Mouse (Mus musculus): ENCODE results near the gene Fbf1. TPM values are rescaled to one million over a fixed set of nuclear protein-coding genes. Genes with fewer than 3 reads are reported as not detected.
A peak's percentile ranks its signal among the peaks of the same experiment; 100 is the strongest.

Fbf1 gene
- total and polyA plus RNA-seq, 2 experiments from 2014 or later: 35.3 to 68.1 TPM

DNA sequence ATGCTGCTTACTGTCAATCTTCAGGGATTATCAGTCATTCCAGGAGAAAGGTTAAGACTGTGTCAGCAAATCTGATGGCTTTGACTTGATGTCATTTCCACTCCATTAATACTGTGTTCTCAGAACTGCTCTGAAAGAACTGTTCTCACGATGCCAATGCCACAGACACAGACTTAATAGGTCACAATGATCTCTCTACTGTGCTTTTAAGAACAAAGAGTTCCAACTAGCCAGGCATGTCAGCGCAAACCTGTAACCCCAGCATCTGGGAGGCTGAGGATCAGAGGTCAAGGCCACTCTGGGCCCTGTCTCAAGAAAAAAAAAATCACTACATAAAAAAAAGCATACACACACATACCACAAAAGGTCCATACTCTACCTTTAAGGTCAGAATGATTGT, 4.0 kb upstream of the Fbf1 start:
- no peak overlapping the region for H3K4me2 ChIP-seq (ENCODE audit: low read depth, low read length)
- H3K9ac ChIP-seq (replicated peaks; ENCODE audit: low read length): no peak overlapping the region
- H3K27me3 ChIP-seq (ENCODE audit: insufficient read depth, low read length): no peaks in the 10 kb centered on the region
- H3K4me3 ChIP-seq (ENCODE audit: low read length): no peak overlapping the region
- no peak for TF ChIP-seq CTCF (IDR thresholded peaks at IDR 0.05; ENCODE audit: low read depth)
- peaks cover 43% of the 10 kb centered on the region for H3K36me3 ChIP-seq (ENCODE audit: insufficient read depth, low read length)
- ATAC-seq (no peak), DNase-seq (ENCODE audit: low spot score) (no peak)
- H3K27ac ChIP-seq: no peak overlapping the region
- H3K9me3 ChIP-seq (ENCODE audit: low read length): no peaks in the 10 kb centered on the region
- WGBS: 70% methylated on average over 2 of the region's 2 CpGs
- H3K4me1 ChIP-seq (ENCODE audit: insufficient read depth, low read length): peaks cover 5% of the 10 kb centered on the region

DNA sequence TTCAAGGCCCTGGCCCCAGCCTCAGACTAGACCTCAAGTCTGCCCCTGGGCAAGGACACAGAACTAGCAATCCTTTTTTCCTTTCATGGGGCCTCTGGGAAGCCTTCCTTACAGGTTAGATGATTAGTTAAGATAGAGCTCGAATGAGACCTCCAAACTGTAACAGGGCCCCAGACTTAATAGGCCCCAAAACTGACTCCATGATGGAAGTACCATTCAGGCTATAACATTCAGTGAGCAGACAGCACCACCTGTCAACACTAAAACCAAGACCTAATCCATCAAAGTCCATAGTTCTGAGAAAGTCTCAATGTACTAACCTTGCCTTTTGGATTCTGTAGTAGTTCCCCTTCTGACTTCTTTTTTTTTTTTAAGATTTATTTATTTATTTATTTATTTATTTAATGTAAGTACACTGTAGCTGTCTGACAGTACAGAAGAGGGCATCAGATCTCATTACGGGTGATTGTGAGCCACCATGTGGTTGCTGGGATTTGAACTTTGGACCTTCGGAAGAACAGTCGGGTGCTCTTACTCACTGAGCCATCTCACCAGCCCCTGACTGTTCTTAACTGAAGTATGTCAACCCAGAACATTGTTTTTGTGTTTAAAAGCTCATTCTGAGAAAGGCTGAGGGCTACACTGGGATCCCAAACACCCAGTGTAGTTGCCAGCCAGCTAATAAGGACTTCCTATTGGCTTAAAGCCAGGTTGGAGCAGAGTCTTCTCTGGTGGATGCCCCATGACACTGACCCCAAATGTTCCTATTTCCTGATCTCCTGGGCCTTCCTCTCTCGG, 2.2 kb upstream of the Fbf1 start:
- ATAC-seq (no peak), DNase-seq (ENCODE audit: low spot score) (no peak)
- Histone ChIP-seq H3K4me2 (ENCODE audit: low read depth, low read length) (no peak overlapping the region), H3K27me3 (ENCODE audit: insufficient read depth, low read length) (no peaks in the 10 kb centered on the region), H3K4me1 (ENCODE audit: insufficient read depth, low read length) (peaks cover 6% of the 10 kb centered on the region), H3K27ac (no peak overlapping the region), H3K9ac (replicated peaks; ENCODE audit: low read length) (no peak overlapping the region), H3K4me3 (ENCODE audit: low read length) (no peak overlapping the region), H3K36me3 (ENCODE audit: insufficient read depth, low read length) (peaks cover 37% of the 10 kb centered on the region), H3K9me3 (ENCODE audit: low read length) (no peaks in the 10 kb centered on the region)
- WGBS: 87% methylated on average over 5 of the region's 5 CpGs
- TF ChIP-seq CTCF (IDR thresholded peaks at IDR 0.05; ENCODE audit: low read depth): no peak

DNA sequence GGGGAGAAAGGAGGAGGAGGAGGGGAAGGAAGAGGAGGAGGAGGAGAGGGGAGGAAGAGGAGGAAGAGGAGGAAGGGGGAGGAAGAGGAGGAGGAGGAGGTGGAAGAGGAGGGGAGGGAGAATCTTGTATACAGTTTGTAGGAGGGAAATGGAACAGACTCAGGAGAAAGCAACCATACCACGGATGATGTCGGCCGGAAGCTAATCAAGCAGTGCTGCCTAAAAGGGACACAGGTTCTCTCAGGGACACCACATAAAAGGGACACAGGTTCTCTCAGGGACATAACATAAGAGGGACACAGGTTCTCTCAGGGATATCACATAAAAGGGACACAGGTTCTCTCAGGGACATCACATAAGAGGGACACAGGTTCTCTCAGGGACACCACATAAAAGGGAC, 1.2 kb upstream of the Fbf1 start:
- WGBS: 84% methylated on average over 3 of the region's 3 CpGs
- Histone ChIP-seq H3K27me3 (ENCODE audit: insufficient read depth, low read length) (no peaks in the 10 kb centered on the region), H3K27ac (no peak overlapping the region), H3K4me1 (ENCODE audit: insufficient read depth, low read length) (peaks cover 6% of the 10 kb centered on the region), H3K4me3 (ENCODE audit: low read length) (no peak overlapping the region), H3K36me3 (ENCODE audit: insufficient read depth, low read length) (peaks cover 28% of the 10 kb centered on the region), H3K4me2 (ENCODE audit: low read depth, low read length) (no peak overlapping the region), H3K9ac (replicated peaks; ENCODE audit: low read length) (no peak overlapping the region), H3K9me3 (ENCODE audit: low read length) (no peaks in the 10 kb centered on the region)
- DNase-seq (ENCODE audit: low spot score) (no peak), ATAC-seq (no peak)
- TF ChIP-seq CTCF (IDR thresholded peaks at IDR 0.05; ENCODE audit: low read depth): no peak

DNA sequence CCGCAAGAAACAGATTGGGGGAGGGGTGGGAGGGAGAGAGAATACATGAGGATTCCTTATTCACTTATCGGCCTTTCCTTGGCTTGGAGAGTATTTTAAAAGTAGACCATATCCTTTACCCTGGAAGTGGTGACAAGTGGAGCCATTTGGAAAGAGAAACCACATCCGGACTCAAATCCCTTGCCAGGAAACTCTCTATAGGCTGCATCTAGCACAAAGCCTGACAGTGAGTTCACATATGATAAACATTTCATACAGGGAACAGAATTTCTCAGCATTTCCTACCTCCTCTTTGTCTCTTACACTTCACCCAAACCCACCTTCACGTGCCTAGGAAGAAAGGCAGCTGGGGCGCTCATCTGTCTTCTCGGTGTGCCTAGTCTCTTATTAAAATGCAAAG, 734 bp downstream of the Fbf1 start:
- WGBS: under 1% methylated on average over 6 of the region's 6 CpGs
- DNase-seq (ENCODE audit: low spot score): peak; percentile 45
- peak overlapping the region; percentile 57 for H3K4me3 ChIP-seq (ENCODE audit: low read length)
- H3K4me1 ChIP-seq (ENCODE audit: insufficient read depth, low read length): peaks cover 6% of the 10 kb centered on the region
- H3K4me2 ChIP-seq (ENCODE audit: low read depth, low read length): peak overlapping the region; percentile 82
- peak overlapping the region; percentile 89 for H3K27ac ChIP-seq
- peak overlapping the region; percentile 67 for H3K9ac ChIP-seq (replicated peaks; ENCODE audit: low read length)
- H3K9me3 ChIP-seq (ENCODE audit: low read length): no peaks in the 10 kb centered on the region
- no peaks in the 10 kb centered on the region for H3K27me3 ChIP-seq (ENCODE audit: insufficient read depth, low read length)
- peaks cover 9% of the 10 kb centered on the region; the same call in 1 of the 2 replicates for H3K36me3 ChIP-seq (ENCODE audit: insufficient read depth, low read length)
- TF ChIP-seq CTCF (IDR thresholded peaks at IDR 0.05; ENCODE audit: low read depth): no peak
- no peak for ATAC-seq

DNA sequence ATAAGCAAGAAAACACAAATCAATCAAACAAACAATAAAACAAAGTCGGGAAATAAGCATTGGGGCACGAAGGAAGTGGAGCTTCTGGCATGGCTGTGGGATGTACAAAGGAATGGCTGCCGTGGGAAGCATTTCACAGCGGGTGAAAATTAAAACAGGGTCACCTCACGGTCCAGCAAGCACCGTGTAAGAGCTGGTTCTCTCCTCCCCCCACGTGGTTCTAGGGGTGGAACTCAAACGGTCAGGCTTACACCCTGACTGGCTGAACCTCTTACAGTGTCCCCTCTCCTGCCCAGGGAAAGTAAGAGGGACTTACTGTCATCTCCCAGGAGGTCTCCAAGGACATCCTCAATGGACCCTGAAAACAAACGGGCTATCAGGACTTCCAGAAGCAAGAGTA, 5.0 kb downstream of the Fbf1 start:
- Histone ChIP-seq H3K27ac (no peak overlapping the region), H3K4me3 (ENCODE audit: low read length) (no peak overlapping the region), H3K4me2 (ENCODE audit: low read depth, low read length) (no peak overlapping the region), H3K9me3 (ENCODE audit: low read length) (no peaks in the 10 kb centered on the region), H3K36me3 (ENCODE audit: insufficient read depth, low read length) (peaks cover 13% of the 10 kb centered on the region; the same call in 1 of the 2 replicates), H3K4me1 (ENCODE audit: insufficient read depth, low read length) (peaks cover 6% of the 10 kb centered on the region), H3K9ac (replicated peaks; ENCODE audit: low read length) (no peak overlapping the region), H3K27me3 (ENCODE audit: insufficient read depth, low read length) (no peaks in the 10 kb centered on the region)
- WGBS: 18% methylated on average over 9 of the region's 9 CpGs
- no peak for TF ChIP-seq CTCF (IDR thresholded peaks at IDR 0.05; ENCODE audit: low read depth)
- DNase-seq (ENCODE audit: low spot score) (peak; percentile 21), ATAC-seq (no peak)

DNA sequence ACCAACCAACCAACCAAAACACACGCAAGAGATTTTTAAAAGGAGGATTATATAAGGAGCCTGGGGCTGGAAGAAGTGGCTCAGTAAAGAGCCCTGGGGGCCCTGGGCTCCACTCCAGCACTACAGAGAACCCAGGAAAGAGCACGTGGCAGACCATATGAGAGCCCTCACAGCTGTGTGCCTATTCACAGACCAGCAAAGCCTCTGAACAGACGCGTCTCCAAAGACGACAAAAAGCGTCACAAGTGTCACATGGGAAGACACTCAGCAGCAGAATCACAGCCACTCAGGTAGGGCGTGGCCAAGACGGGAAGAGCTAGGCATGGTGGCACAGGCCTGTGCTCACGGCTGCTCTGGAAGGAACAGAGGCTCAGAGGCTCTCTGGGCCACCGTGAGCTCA, 5.8 kb downstream of the Fbf1 start:
- H3K9ac ChIP-seq (replicated peaks; ENCODE audit: low read length): no peak overlapping the region
- H3K27me3 ChIP-seq (ENCODE audit: insufficient read depth, low read length): no peaks in the 10 kb centered on the region
- H3K27ac ChIP-seq: peak overlapping the region; percentile 32; the same call in 1 of the 2 replicates
- peak; percentile 46; the same call in 1 of the 2 replicates for ATAC-seq
- 52% methylated on average over 10 of the region's 10 CpGs for WGBS
- TF ChIP-seq CTCF (IDR thresholded peaks at IDR 0.05; ENCODE audit: low read depth): no peak
- H3K9me3 ChIP-seq (ENCODE audit: low read length): no peaks in the 10 kb centered on the region
- H3K4me3 ChIP-seq (ENCODE audit: low read length): no peak overlapping the region
- no peak overlapping the region for H3K4me2 ChIP-seq (ENCODE audit: low read depth, low read length)
- DNase-seq (ENCODE audit: low spot score): no peak
- H3K36me3 ChIP-seq (ENCODE audit: insufficient read depth, low read length): peaks cover 13% of the 10 kb centered on the region; the same call in 1 of the 2 replicates
- peaks cover 3% of the 10 kb centered on the region for H3K4me1 ChIP-seq (ENCODE audit: insufficient read depth, low read length)

DNA sequence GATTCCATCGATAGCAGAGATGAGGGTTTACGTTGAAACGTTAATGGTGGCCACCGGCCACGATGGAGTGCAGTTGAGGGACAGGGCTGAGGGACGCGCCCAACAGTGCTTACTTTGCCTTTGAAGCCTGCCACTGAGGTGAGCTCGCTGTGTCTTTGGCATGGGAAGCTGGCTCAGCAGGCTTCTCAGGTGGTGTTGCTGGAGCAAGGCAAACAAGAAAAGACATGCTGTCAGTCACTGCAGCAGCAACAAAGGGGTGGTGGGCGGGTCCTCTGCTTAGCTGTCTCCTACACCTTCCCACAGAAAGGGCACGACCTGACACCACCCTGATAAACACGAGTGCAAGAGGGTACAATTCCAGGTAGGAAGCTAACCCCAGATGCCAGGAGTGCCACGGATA, 6.7 kb downstream of the Fbf1 start:
- Histone ChIP-seq H3K4me1 (ENCODE audit: insufficient read depth, low read length) (no peaks in the 10 kb centered on the region), H3K27me3 (ENCODE audit: insufficient read depth, low read length) (no peaks in the 10 kb centered on the region), H3K9ac (replicated peaks; ENCODE audit: low read length) (no peak overlapping the region), H3K36me3 (ENCODE audit: insufficient read depth, low read length) (peaks cover 14% of the 10 kb centered on the region; the same call in 1 of the 2 replicates), H3K4me2 (ENCODE audit: low read depth, low read length) (no peak overlapping the region), H3K4me3 (ENCODE audit: low read length) (no peak overlapping the region), H3K27ac (no peak overlapping the region), H3K9me3 (ENCODE audit: low read length) (no peaks in the 10 kb centered on the region)
- TF ChIP-seq CTCF (IDR thresholded peaks at IDR 0.05; ENCODE audit: low read depth): no peak
- DNase-seq (ENCODE audit: low spot score) (no peak), ATAC-seq (0 out of 2 replicates have a peak, but pooled peaks have one; percentile 10)
- 71% methylated on average over 12 of the region's 12 CpGs for WGBS

Data from hindbrain, postnatal 0 days (tissue).